Mouse (Mus musculus) stomach, embryonic 16.5 days (tissue): Measurements from ENCODE around the gene Hcrtr2. TPM values are rescaled to one million over a fixed set of nuclear protein-coding genes. Genes with fewer than 3 reads are reported as not detected.

ENCODE experiments used
- ATAC-seq: fragments of 200-750 bp; cut with Nextera tagmentation; 2 replicates; pipeline ENCODE4 v1.8.0; 2017; ENCODE audit warnings: moderate number of reproducible peaks, moderate TSS enrichment; ENCODE audit not compliant: insufficient read depth, low FRiP score
- H3K27ac ChIP-seq: fragments of 300-500 bp; sonication (generic); 2 replicates; pipeline ENCODE4 v1.5.1; 2014; ENCODE audit warnings: low read length
- H3K27me3 ChIP-seq: fragments of 300-500 bp; sonication (generic); 2 replicates; pipeline ENCODE4 v1.6.1; 2014; ENCODE audit warnings: low read length, control low read depth, mixed read lengths; ENCODE audit not compliant: control insufficient read depth, insufficient read depth
- H3K36me3 ChIP-seq: fragments of 300-500 bp; sonication (generic); 2 replicates; pipeline ENCODE4 v1.6.1; 2014; ENCODE audit warnings: low read length; ENCODE audit not compliant: control insufficient read depth, insufficient read depth
- H3K4me1 ChIP-seq: fragments of 300-500 bp; sonication (generic); 2 replicates; pipeline ENCODE4 v1.6.1; 2014; ENCODE audit warnings: low read length, control low read depth, mixed read lengths; ENCODE audit not compliant: control insufficient read depth, insufficient read depth
- H3K4me2 ChIP-seq: fragments of 300-500 bp; sonication (generic); 2 replicates; pipeline ENCODE4 v1.6.1; 2014; ENCODE audit warnings: low read depth, low read length, mixed read lengths
- H3K4me3 ChIP-seq: fragments of 300-500 bp; sonication (generic); replicated peaks from 2 replicates; pipeline ENCODE4 v1.5.1; 2014; ENCODE audit warnings: mild to moderate bottlenecking, low read length
- H3K9ac ChIP-seq: fragments of 300-500 bp; sonication (generic); 2 replicates; pipeline ENCODE4 v1.6.1; 2014; ENCODE audit warnings: low read length
- H3K9me3 ChIP-seq: fragments of 300-500 bp; sonication (generic); replicated peaks from 2 replicates; pipeline ENCODE4 v1.6.1; 2016; ENCODE audit warnings: low read length, control low read depth; ENCODE audit not compliant: control insufficient read depth
- WGBS: fragments of 180-500 bp; shearing (Covaris S2); extraction: QIAGEN DNeasy Blood & Tissue Kit; methylation state at CpG from one replicate; pipeline ENCODE4 v1.1.7; 2014; 5-methylcytosine and 5-hydroxymethylcytosine counted together
- polyA plus RNA-seq: library from polyadenylated mRNA; unstranded; fragments of >200 nt; fragmentation: Nextera tagmentation; extraction: Ambion mirVana; gene quantifications from 2 replicates; pipeline ENCODE4 v1.2.1, GENCODE M21; 2015

Hcrtr2 gene
- polyA plus RNA-seq, 1 experiment from 2014 or later: not detected

DNA sequence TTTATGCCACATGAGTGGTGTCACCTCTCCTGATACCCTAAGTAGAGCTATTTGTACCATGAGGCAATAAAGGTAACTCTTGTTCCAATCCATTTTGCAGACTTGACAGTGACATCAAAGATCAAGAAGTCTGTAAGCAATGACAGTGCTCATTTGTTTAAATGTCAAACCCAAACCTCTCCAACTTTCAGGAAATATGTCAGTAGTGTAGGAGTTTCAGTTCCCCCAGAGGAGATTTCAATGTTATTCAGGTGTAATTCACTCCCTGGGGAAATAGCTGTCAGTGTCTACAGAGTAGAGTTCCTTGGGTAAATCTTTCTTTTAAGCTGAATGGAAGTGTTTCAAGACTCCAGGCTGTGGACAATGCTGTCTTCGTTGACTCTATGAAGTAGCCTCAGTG lies 2.9 kb downstream of the Hcrtr2 start:
- Histone ChIP-seq H3K27ac (no peak overlapping the region), H3K4me2 (no peak overlapping the region), H3K27me3 (peaks cover 10% of the 10 kb centered on the region), H3K9me3 (no peaks in the 10 kb centered on the region), H3K36me3 (no peaks in the 10 kb centered on the region), H3K4me3 (no peak overlapping the region), H3K9ac (no peak overlapping the region), H3K4me1 (peaks cover 8% of the 10 kb centered on the region)
- WGBS: 70% methylated on average over 1 of the region's 1 CpGs
- no peak for ATAC-seq

DNA sequence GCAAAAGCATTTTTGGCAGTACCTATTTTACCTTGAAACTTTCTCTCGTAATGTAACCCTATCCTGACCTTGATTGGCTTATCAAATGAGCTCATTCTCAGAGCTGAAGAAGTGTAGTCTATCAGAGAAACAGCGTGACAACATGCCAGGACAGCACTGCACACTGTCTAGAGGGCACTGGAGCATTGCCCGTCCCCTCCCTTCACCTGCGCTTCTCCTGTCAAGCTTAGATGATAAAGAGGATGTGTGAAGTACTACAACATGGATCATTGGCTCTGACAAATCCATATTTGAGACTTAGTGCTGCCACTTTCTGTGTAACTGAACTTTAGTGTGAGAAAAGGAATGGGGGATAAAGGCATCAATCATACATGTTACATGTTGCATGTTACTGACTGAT lies 5.4 kb downstream of the Hcrtr2 start:
- Histone ChIP-seq H3K36me3 (no peaks in the 10 kb centered on the region), H3K9ac (no peak overlapping the region), H3K27me3 (no peaks in the 10 kb centered on the region; the same call in 1 of the 2 replicates), H3K4me2 (no peak overlapping the region), H3K27ac (no peak overlapping the region), H3K4me3 (no peak overlapping the region), H3K9me3 (no peaks in the 10 kb centered on the region), H3K4me1 (peaks cover 8% of the 10 kb centered on the region)
- 73% methylated on average over 4 of the region's 4 CpGs for WGBS
- no peak for ATAC-seq

DNA sequence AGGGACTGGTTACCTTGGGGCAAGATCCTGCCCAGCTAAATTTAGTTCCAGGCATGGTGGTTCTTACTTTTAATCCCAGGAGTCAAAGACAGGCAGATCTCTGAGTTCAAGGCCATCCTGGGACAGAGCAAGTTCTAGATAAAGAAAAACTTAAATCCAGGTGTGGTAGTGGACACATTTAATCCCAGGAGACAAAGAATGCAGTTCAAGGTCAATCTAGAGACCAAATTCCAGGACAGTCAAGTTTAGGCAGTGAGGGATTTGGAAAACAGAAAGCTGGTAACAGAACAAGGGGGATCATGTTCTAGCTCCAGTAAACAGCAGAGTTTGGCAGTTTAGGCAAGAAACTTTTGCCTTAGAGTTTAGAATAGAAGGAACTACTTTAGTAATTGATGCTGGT lies 8.6 kb downstream of the Hcrtr2 start:
- no peak overlapping the region for H3K9ac ChIP-seq
- no peak overlapping the region for H3K4me3 ChIP-seq
- no peak overlapping the region for H3K4me2 ChIP-seq
- H3K4me1 ChIP-seq: no peaks in the 10 kb centered on the region
- no peaks in the 10 kb centered on the region for H3K27me3 ChIP-seq
- no peaks in the 10 kb centered on the region for H3K36me3 ChIP-seq
- ATAC-seq: no peak
- no peaks in the 10 kb centered on the region for H3K9me3 ChIP-seq
- no peak overlapping the region for H3K27ac ChIP-seq

DNA sequence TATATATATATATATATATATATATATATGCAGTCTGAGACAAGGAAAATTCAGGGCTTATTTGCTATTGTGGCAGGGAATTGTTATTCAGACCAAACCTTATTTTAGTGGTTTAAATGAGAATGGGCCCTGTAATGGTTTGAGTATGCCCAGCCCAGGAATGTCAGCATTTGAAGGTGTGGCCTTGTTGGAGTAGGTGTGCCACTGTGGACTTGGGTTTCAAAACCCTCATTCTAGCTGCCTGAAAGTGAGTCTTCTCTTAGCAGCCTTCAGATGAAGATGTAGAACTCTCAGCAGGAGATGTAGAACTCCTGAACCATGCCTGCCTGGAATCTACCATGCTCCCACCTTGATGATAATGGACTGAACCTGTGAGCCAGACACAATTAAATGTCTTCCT lies 9.7 kb downstream of the Hcrtr2 start:
- Histone ChIP-seq H3K4me3 (no peak overlapping the region), H3K4me1 (no peaks in the 10 kb centered on the region), H3K9me3 (no peaks in the 10 kb centered on the region), H3K4me2 (no peak overlapping the region), H3K27ac (no peak overlapping the region), H3K36me3 (no peaks in the 10 kb centered on the region), H3K9ac (no peak overlapping the region), H3K27me3 (no peaks in the 10 kb centered on the region)
- no peak for ATAC-seq

DNA sequence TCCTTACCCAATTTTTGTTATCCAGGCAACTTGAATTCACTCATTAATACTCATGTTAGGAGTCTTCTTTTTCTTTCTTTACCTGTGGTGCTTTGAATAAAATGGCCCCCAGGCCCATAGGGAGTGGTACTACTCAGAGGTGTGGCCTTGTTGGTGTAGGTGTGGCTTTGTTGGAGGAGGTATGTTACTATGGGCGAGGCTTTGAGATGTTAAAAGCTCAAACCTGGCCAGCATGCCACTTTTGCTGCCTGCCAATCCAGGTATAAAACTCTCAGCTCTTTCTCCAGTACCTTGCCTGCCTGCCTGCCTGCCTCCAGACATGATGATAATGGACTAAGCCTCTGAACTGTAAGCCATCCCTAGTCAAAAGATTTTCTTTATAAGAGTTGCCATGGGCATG lies 11.4 kb downstream of the Hcrtr2 start:
- no peak for ATAC-seq
- Histone ChIP-seq H3K27ac (no peak overlapping the region), H3K9me3 (no peaks in the 10 kb centered on the region), H3K4me1 (no peaks in the 10 kb centered on the region), H3K4me2 (no peak overlapping the region), H3K36me3 (no peaks in the 10 kb centered on the region), H3K27me3 (no peaks in the 10 kb centered on the region), H3K9ac (no peak overlapping the region), H3K4me3 (no peak overlapping the region)
- WGBS: 50% methylated on average over 1 of the region's 1 CpGs

DNA sequence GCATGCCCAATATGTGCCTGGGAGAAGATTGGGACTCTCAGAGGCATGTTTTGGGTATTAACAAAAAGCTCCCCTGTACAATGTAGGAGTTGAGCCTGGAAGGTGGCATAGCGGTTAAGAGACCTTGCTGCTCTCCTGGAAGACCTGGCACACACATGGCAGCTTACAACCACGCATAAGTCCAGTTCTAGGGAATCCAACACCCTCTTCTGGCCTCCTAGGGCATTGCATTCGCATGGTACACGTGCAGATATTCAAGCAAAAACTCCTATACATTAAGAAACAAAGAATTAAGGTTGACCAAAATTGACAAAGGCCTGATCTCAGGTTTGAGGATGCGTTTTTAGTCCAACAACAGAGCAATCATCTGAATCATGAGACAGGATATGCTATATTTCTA lies 32.3 kb downstream of the Hcrtr2 start:
- no peaks in the 10 kb centered on the region for H3K36me3 ChIP-seq
- no peaks in the 10 kb centered on the region for H3K9me3 ChIP-seq
- WGBS: 78% methylated on average over 5 of the region's 5 CpGs
- no peak overlapping the region for H3K27ac ChIP-seq
- no peak for ATAC-seq
- no peaks in the 10 kb centered on the region for H3K4me1 ChIP-seq
- H3K27me3 ChIP-seq: no peaks in the 10 kb centered on the region
- no peak overlapping the region for H3K9ac ChIP-seq
- no peak overlapping the region for H3K4me3 ChIP-seq
- H3K4me2 ChIP-seq: no peak overlapping the region

DNA sequence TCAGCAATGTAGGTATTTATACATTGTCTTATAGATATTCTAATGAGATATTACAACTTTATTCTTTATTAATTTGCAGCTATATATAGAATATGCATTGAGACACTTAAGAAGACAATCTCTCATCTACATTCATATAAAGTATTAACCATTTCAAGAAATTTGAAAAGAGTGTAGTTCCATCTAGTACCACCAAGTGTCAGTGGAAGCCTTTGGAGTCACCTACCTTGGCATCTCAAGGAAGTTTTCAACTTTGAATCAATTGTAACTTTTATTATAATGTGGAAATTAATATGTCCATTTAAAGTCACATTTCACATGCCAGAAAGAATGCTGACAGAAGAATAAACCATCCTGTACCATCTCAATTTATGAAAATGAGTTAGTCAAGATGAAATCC lies 52.8 kb downstream of the Hcrtr2 start:
- Histone ChIP-seq H3K27ac (no peak overlapping the region), H3K4me1 (no peaks in the 10 kb centered on the region), H3K36me3 (no peaks in the 10 kb centered on the region), H3K4me2 (no peak overlapping the region), H3K9me3 (no peaks in the 10 kb centered on the region), H3K9ac (no peak overlapping the region), H3K27me3 (no peaks in the 10 kb centered on the region), H3K4me3 (no peak overlapping the region)
- ATAC-seq: no peak

DNA sequence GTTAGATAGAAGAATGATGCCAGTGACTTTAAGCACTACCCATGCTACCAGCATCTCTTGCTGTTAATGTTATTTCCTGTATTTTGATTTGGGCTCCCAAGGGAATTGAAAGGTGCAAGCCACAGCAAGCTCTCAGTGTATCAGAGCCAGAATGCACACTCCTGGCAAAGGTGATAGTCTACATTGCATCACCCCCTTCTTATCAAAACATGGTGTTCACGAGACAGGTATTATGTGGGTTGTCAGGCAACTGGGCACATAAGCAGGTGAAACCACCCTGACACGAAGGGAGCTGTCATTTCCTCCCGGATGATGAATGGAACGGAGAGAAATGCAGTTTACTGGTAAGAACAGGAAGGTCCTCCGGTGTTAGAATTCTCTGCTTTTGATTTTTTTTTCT lies 65.9 kb downstream of the Hcrtr2 start:
- Histone ChIP-seq H3K4me1 (no peaks in the 10 kb centered on the region), H3K27ac (no peak overlapping the region), H3K9ac (no peak overlapping the region), H3K4me2 (no peak overlapping the region), H3K27me3 (no peaks in the 10 kb centered on the region), H3K9me3 (no peaks in the 10 kb centered on the region), H3K36me3 (no peaks in the 10 kb centered on the region), H3K4me3 (no peak overlapping the region)
- 56% methylated on average over 5 of the region's 5 CpGs for WGBS
- no peak for ATAC-seq

DNA sequence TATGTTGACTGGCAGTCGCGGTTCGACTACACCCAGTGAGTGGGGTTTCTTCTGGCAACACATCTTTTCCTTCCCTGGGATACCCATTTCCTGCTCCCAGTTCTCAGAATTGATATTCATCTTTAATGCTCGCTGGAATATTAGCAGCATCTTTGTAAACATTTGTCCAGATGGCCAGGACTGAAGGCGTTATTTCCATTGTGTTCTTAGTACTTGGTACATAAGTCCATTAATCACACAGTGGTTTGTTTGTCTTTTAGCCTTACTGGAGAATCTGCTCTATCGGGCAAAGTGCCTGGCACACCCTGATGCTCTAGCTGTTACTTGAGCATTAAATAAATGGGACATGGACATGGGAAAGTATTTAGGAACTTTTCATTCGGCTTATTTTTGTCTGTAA lies 71.1 kb downstream of the Hcrtr2 start:
- WGBS: 49% methylated on average over 7 of the region's 7 CpGs
- no peak for ATAC-seq
- H3K4me1 ChIP-seq: no peaks in the 10 kb centered on the region

DNA sequence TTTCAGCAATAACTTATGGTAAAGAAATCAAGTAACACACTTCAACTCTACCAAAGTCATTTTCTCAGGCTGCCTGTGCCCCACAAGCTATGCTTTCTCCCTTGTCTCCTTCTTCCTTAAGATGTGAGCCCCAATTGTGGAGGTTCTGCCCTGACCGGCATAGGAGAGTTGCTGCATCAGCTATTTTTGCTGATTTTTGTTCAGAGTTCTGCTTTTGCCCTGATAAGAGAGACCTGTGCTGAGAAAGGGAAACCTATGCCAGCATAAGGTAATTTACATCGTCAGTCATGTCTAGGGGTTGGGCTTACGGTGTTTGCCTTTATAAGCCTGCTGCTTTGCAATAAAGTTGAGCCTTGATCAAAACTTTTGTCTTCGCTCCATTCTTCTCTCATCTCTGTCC lies 71.5 kb downstream of the Hcrtr2 start:
- H3K4me2 ChIP-seq: no peak overlapping the region
- H3K27ac ChIP-seq: no peak overlapping the region
- H3K4me1 ChIP-seq: no peaks in the 10 kb centered on the region
- no peaks in the 10 kb centered on the region for H3K36me3 ChIP-seq
- no peak for ATAC-seq
- no peak overlapping the region for H3K9ac ChIP-seq
- no peak overlapping the region for H3K4me3 ChIP-seq
- H3K9me3 ChIP-seq: no peaks in the 10 kb centered on the region
- H3K27me3 ChIP-seq: no peaks in the 10 kb centered on the region
- 86% methylated on average over 4 of the region's 4 CpGs for WGBS

More for the DNA sequence above, 71.1 kb downstream of the Hcrtr2 start:
- H3K9ac ChIP-seq: no peak overlapping the region
- H3K4me3 ChIP-seq: no peak overlapping the region
- no peaks in the 10 kb centered on the region for H3K9me3 ChIP-seq
- H3K36me3 ChIP-seq: no peaks in the 10 kb centered on the region
- no peaks in the 10 kb centered on the region for H3K27me3 ChIP-seq
- no peak overlapping the region for H3K4me2 ChIP-seq
- H3K27ac ChIP-seq: no peak overlapping the region
